Mouse (Mus musculus) lung, embryonic 16.5 days (tissue): Measurements from ENCODE around the gene Slc9a6. TPM values are rescaled to one million over a fixed set of nuclear protein-coding genes. Genes with fewer than 3 reads are reported as not detected.
A peak's percentile ranks its signal among the peaks of the same experiment; 100 is the strongest.

Source experiments
- ATAC-seq: fragments of 200-750 bp; cut with Nextera tagmentation; 2 replicates; pipeline ENCODE4 v1.8.0; 2017; ENCODE audit warnings: low read depth, mild to moderate bottlenecking, moderate library complexity
- H3K27ac ChIP-seq: fragments of 300-500 bp; sonication (generic); 2 replicates; pipeline ENCODE4 v1.5.1; 2014; ENCODE audit warnings: mild to moderate bottlenecking, control low read depth, low read length
- H3K27me3 ChIP-seq: fragments of 300-500 bp; sonication (generic); 2 replicates; pipeline ENCODE4 v1.6.1; 2014; ENCODE audit warnings: low read depth, low read length, mixed read lengths; ENCODE audit not compliant: control insufficient read depth, insufficient read depth
- H3K36me3 ChIP-seq: fragments of 300-500 bp; sonication (generic); 2 replicates; pipeline ENCODE4 v1.6.1; 2014; ENCODE audit warnings: low read length; ENCODE audit not compliant: control insufficient read depth, insufficient read depth
- H3K4me1 ChIP-seq: fragments of 300-500 bp; sonication (generic); replicated peaks from 2 replicates; pipeline ENCODE4 v1.6.1; 2014; ENCODE audit warnings: low read length, mixed read lengths; ENCODE audit not compliant: control insufficient read depth, insufficient read depth
- H3K4me2 ChIP-seq: fragments of 300-500 bp; sonication (generic); 2 replicates; pipeline ENCODE4 v1.6.1; 2014; ENCODE audit warnings: low read depth, low read length, control low read depth
- H3K4me3 ChIP-seq: fragments of 300-500 bp; sonication (generic); 2 replicates; pipeline ENCODE4 v1.5.1; 2014; ENCODE audit warnings: mild to moderate bottlenecking, low read length, control low read depth
- H3K9ac ChIP-seq: fragments of 300-500 bp; sonication (generic); 2 replicates; pipeline ENCODE4 v1.6.1; 2014; ENCODE audit warnings: low read length, control low read depth
- H3K9me3 ChIP-seq: fragments of 300-500 bp; sonication (generic); 2 replicates; pipeline ENCODE4 v1.6.1; 2016; ENCODE audit warnings: low read length; ENCODE audit not compliant: control insufficient read depth
- WGBS: fragments of 180-500 bp; shearing (Covaris S2); extraction: QIAGEN DNeasy Blood & Tissue Kit; methylation state at CpG from one replicate; pipeline ENCODE4 v1.1.7; 2014; 5-methylcytosine and 5-hydroxymethylcytosine counted together
- polyA plus RNA-seq: library from polyadenylated mRNA; unstranded; fragments of >200 nt; fragmentation: Nextera tagmentation; extraction: Ambion mirVana; gene quantifications from 2 replicates; pipeline ENCODE4 v1.2.1, GENCODE M21; 2015

The Slc9a6 gene
- polyA plus RNA-seq, 1 experiment from 2014 or later: 11.7 TPM

GRCm38 (mm10) chrX:56610318-56610694, 749 bp downstream of the Slc9a6 start:
- Histone ChIP-seq H3K4me2 (peak overlapping the region; percentile 80), H3K27ac (no peak overlapping the region; the same call in 1 of the 2 replicates), H3K9ac (peak overlapping the region; percentile 73), H3K36me3 (no peaks in the 10 kb centered on the region), H3K27me3 (no peaks in the 10 kb centered on the region), H3K4me1 (no peaks in the 10 kb centered on the region), H3K4me3 (peak overlapping the region; percentile 68), H3K9me3 (no peaks in the 10 kb centered on the region)
- 19% methylated on average over 11 of the region's 13 CpGs for WGBS
- no peak for ATAC-seq

GRCm38 (mm10) chrX:56615236-56615635, 5.7 kb downstream of the Slc9a6 start:
- no peak for ATAC-seq
- Histone ChIP-seq H3K9ac (no peak overlapping the region), H3K27me3 (no peaks in the 10 kb centered on the region), H3K4me3 (no peak overlapping the region), H3K36me3 (no peaks in the 10 kb centered on the region), H3K4me1 (no peaks in the 10 kb centered on the region), H3K9me3 (no peaks in the 10 kb centered on the region), H3K27ac (no peak overlapping the region), H3K4me2 (no peak overlapping the region)
- 79% methylated on average over 2 of the region's 2 CpGs for WGBS

- no peak overlapping the region for H3K4me2 ChIP-seq
- WGBS: 82% methylated on average over 5 of the region's 5 CpGs
- no peaks in the 10 kb centered on the region for H3K36me3 ChIP-seq
These were observed 26.6 kb downstream of the Slc9a6 start for GRCm38 (mm10) chrX:56636185-56636584.

GRCm38 (mm10) chrX:56640066-56640465, 30.5 kb downstream of the Slc9a6 start:
- Histone ChIP-seq H3K27me3 (no peaks in the 10 kb centered on the region), H3K9me3 (no peaks in the 10 kb centered on the region), H3K36me3 (no peaks in the 10 kb centered on the region), H3K4me2 (no peak overlapping the region), H3K4me3 (no peak overlapping the region), H3K27ac (no peak overlapping the region), H3K9ac (no peak overlapping the region), H3K4me1 (no peaks in the 10 kb centered on the region)
- 22% methylated on average over 1 of the region's 1 CpGs for WGBS
- no peak for ATAC-seq

More at GRCm38 (mm10) chrX:56636185-56636584, 26.6 kb downstream of the Slc9a6 start:
- Histone ChIP-seq H3K4me1 (no peaks in the 10 kb centered on the region), H3K9me3 (no peaks in the 10 kb centered on the region), H3K4me3 (no peak overlapping the region), H3K27ac (no peak overlapping the region), H3K9ac (no peak overlapping the region), H3K27me3 (no peaks in the 10 kb centered on the region)
- no peak for ATAC-seq

GRCm38 (mm10) chrX:56649549-56650354, 40.2 kb downstream of the Slc9a6 start:
- H3K4me3 ChIP-seq: no peak overlapping the region
- no peaks in the 10 kb centered on the region for H3K9me3 ChIP-seq
- 0 out of 2 replicates have a peak, but pooled peaks have one; percentile 11 for ATAC-seq
- H3K4me1 ChIP-seq: no peaks in the 10 kb centered on the region; the same call in 1 of the 2 replicates
- 66% methylated on average over 7 of the region's 7 CpGs for WGBS
- H3K4me2 ChIP-seq: no peak overlapping the region
- H3K27me3 ChIP-seq: no peaks in the 10 kb centered on the region
- no peaks in the 10 kb centered on the region for H3K36me3 ChIP-seq
- H3K27ac ChIP-seq: no peak overlapping the region
- H3K9ac ChIP-seq: no peak overlapping the region

GRCm38 (mm10) chrX:56650355-56650652, 40.7 kb downstream of the Slc9a6 start:
- Histone ChIP-seq H3K4me1 (no peaks in the 10 kb centered on the region; the same call in 1 of the 2 replicates), H3K9me3 (no peaks in the 10 kb centered on the region), H3K27me3 (no peaks in the 10 kb centered on the region), H3K9ac (no peak overlapping the region), H3K4me3 (no peak overlapping the region), H3K4me2 (no peak overlapping the region), H3K36me3 (no peaks in the 10 kb centered on the region), H3K27ac (no peak overlapping the region; the same call in 1 of the 2 replicates)
- 74% methylated on average over 2 of the region's 2 CpGs for WGBS
- ATAC-seq: no peak

GRCm38 (mm10) chrX:56650885-56651284, 41.3 kb downstream of the Slc9a6 start:
- no peak overlapping the region for H3K4me3 ChIP-seq
- peak overlapping the region; percentile 82 for H3K27ac ChIP-seq
- H3K4me1 ChIP-seq: no peaks in the 10 kb centered on the region; the same call in 1 of the 2 replicates
- peak; percentile 58 for ATAC-seq
- H3K9ac ChIP-seq: no peak overlapping the region
- H3K36me3 ChIP-seq: no peaks in the 10 kb centered on the region
- 49% methylated on average over 6 of the region's 6 CpGs for WGBS
- no peaks in the 10 kb centered on the region for H3K9me3 ChIP-seq
- no peaks in the 10 kb centered on the region for H3K27me3 ChIP-seq
- no peak overlapping the region for H3K4me2 ChIP-seq

GRCm38 (mm10) chrX:56651738-56652137, 42.2 kb downstream of the Slc9a6 start:
- ATAC-seq: peak; percentile 90
- 35% methylated on average over 7 of the region's 7 CpGs for WGBS

GRCm38 (mm10) chrX:56655686-56656085, 46.1 kb downstream of the Slc9a6 start:
- H3K4me3 ChIP-seq: no peak overlapping the region
- WGBS: 37% methylated on average over 2 of the region's 2 CpGs
- no peaks in the 10 kb centered on the region for H3K36me3 ChIP-seq
- no peaks in the 10 kb centered on the region for H3K9me3 ChIP-seq
- no peak for ATAC-seq
- H3K9ac ChIP-seq: no peak overlapping the region
- no peaks in the 10 kb centered on the region; the same call in 1 of the 2 replicates for H3K4me1 ChIP-seq
- no peak overlapping the region for H3K4me2 ChIP-seq
- no peaks in the 10 kb centered on the region for H3K27me3 ChIP-seq
- H3K27ac ChIP-seq: no peak overlapping the region

More at GRCm38 (mm10) chrX:56651738-56652137, 42.2 kb downstream of the Slc9a6 start:
- no peaks in the 10 kb centered on the region for H3K9me3 ChIP-seq
- no peak overlapping the region for H3K4me2 ChIP-seq
- H3K36me3 ChIP-seq: no peaks in the 10 kb centered on the region
- no peaks in the 10 kb centered on the region for H3K27me3 ChIP-seq
- H3K9ac ChIP-seq: no peak overlapping the region
- H3K4me1 ChIP-seq: no peaks in the 10 kb centered on the region; the same call in 1 of the 2 replicates
- H3K27ac ChIP-seq: peak overlapping the region; percentile 87
- H3K4me3 ChIP-seq: no peak overlapping the region
